Mouse (Mus musculus): ENCODE results near the gene Cdk6. TPM values are rescaled to one million over a fixed set of nuclear protein-coding genes. Genes with fewer than 3 reads are reported as not detected.

Cdk6 gene
- polyA plus RNA-seq, 1 experiment, result 9.7 TPM

DNA sequence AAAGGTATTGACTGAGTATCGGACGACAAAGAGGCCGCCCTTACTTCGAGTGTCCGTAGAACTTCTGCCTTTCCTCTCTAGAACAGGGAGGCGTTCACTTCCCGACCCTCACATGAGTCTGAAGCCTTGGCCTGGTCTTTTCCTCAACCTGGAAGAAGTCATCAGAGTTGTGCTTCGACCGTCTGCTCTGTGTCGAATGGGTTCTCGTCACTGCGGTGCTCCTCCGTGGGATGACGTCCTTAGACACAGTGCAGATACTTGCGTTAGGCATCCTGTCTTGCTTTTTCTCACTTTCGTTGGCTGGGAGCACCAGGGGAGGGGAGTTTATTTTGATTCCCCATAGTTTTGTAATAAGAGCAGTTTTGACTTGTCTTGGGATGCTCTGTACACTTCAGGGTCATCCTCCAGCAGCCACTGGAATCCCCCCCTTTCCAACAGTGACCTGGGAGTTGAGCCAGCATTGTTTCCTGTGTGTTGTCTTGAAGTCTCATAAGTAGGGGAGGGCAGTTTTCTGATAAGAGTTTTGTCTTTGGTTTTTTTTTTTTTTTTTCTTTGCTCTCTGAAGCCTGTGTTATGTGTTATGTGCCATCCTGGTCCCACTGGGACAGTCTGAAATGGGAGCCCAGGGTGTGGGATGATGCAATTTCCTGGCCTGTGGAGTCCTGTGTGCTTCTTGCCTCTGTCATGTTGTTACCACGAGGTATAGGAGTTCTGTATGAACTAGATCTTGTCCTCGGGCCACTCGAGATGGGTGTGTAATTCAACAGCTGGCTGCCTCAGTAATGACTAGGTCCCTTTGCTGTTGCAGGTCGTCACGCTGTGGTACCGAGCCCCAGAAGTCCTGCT lies 131.2 kb downstream of the Cdk6 start:
- Histone ChIP-seq H3K4me3 (ENCODE audit: extremely low read depth, insufficient read depth, insufficient read length) (no peak overlapping the region), H3K4me1 (ENCODE audit: control insufficient read depth, insufficient read depth, insufficient read length) (no peaks in the 10 kb centered on the region), H3K27ac (ENCODE audit: insufficient read depth, low read length) (no peak overlapping the region), H3K27me3 (ENCODE audit: control insufficient read depth, insufficient read depth, low read length) (no peaks in the 10 kb centered on the region), H3K36me3 (ENCODE audit: control insufficient read depth, insufficient read depth, low read length) (no peaks in the 10 kb centered on the region)
- WGBS, result 88% methylated on average over 22 of the region's 22 CpGs
- DNase-seq (ENCODE audit: low read depth in 1 of 2, low spot score in 2 of 2), result no peak
- TF ChIP-seq POLR2A (IDR thresholded peaks at IDR 0.05; ENCODE audit: low read depth, low read length), result no peak
- no peak for TF ChIP-seq CTCF (IDR thresholded peaks at IDR 0.05; ENCODE audit: extremely low read depth, insufficient read depth, insufficient read length, insufficient replicate concordance)

DNA sequence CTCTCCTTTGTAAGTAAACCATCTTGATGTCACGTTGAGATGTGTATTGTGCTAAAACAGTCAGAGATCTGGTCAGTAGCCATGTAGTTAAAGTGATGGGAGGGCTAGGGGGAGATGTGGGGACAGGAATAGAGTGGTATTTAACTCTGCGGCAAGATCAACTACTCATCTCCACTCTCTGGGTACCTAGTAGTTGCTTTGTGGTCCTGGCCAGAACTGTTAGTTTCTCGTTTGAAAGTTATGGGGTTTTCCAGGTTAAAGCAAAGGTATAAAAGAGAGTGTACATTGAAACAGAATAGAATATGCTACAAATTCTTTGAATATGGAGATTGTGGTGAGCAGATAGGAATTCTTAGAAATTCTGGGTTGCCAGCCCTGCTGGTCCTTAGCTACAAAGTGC lies 136.4 kb downstream of the Cdk6 start:
- WGBS, result 71% methylated on average over 3 of the region's 3 CpGs
- H3K27me3 ChIP-seq (ENCODE audit: control insufficient read depth, insufficient read depth, low read length), result no peaks in the 10 kb centered on the region
- H3K36me3 ChIP-seq (ENCODE audit: control insufficient read depth, insufficient read depth, low read length), result no peaks in the 10 kb centered on the region
- H3K27ac ChIP-seq (ENCODE audit: insufficient read depth, low read length), result no peak overlapping the region
- TF ChIP-seq CTCF (IDR thresholded peaks at IDR 0.05; ENCODE audit: extremely low read depth, insufficient read depth, insufficient read length, insufficient replicate concordance) (no peak), POLR2A (IDR thresholded peaks at IDR 0.05; ENCODE audit: low read depth, low read length) (no peak)
- H3K4me1 ChIP-seq (ENCODE audit: control insufficient read depth, insufficient read depth, insufficient read length), result no peaks in the 10 kb centered on the region
- no peak overlapping the region for H3K4me3 ChIP-seq (ENCODE audit: extremely low read depth, insufficient read depth, insufficient read length)
- no peak for DNase-seq (ENCODE audit: low read depth in 1 of 2, low spot score in 2 of 2)

DNA sequence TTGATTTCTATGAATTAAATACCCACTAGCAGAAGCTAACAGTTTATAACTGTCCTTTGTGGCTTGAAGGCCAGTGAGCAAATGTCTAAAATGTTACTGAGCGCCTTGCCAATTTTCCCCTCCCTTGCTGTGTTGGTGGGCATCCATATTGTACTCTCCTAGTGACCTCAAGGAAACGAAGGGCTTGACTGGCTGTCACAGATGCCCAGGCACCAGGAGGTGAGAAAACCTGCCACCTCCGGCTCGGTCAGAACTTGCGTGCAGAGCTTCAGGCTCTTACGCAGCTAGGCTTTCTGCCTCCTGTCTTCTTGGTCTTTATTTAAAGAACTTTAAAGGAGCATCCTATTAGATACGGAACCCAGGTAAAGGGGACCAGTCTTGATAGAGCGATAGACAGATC lies 136.9 kb downstream of the Cdk6 start:
- WGBS, result 91% methylated on average over 8 of the region's 8 CpGs
- no peaks in the 10 kb centered on the region for H3K36me3 ChIP-seq (ENCODE audit: control insufficient read depth, insufficient read depth, low read length)
- TF ChIP-seq POLR2A (IDR thresholded peaks at IDR 0.05; ENCODE audit: low read depth, low read length) (no peak), CTCF (IDR thresholded peaks at IDR 0.05; ENCODE audit: extremely low read depth, insufficient read depth, insufficient read length, insufficient replicate concordance) (no peak)
- H3K4me3 ChIP-seq (ENCODE audit: extremely low read depth, insufficient read depth, insufficient read length), result no peak overlapping the region
- H3K4me1 ChIP-seq (ENCODE audit: control insufficient read depth, insufficient read depth, insufficient read length), result no peaks in the 10 kb centered on the region
- no peak for DNase-seq (ENCODE audit: low read depth in 1 of 2, low spot score in 2 of 2)
- no peaks in the 10 kb centered on the region for H3K27me3 ChIP-seq (ENCODE audit: control insufficient read depth, insufficient read depth, low read length)
- H3K27ac ChIP-seq (ENCODE audit: insufficient read depth, low read length), result no peak overlapping the region

DNA sequence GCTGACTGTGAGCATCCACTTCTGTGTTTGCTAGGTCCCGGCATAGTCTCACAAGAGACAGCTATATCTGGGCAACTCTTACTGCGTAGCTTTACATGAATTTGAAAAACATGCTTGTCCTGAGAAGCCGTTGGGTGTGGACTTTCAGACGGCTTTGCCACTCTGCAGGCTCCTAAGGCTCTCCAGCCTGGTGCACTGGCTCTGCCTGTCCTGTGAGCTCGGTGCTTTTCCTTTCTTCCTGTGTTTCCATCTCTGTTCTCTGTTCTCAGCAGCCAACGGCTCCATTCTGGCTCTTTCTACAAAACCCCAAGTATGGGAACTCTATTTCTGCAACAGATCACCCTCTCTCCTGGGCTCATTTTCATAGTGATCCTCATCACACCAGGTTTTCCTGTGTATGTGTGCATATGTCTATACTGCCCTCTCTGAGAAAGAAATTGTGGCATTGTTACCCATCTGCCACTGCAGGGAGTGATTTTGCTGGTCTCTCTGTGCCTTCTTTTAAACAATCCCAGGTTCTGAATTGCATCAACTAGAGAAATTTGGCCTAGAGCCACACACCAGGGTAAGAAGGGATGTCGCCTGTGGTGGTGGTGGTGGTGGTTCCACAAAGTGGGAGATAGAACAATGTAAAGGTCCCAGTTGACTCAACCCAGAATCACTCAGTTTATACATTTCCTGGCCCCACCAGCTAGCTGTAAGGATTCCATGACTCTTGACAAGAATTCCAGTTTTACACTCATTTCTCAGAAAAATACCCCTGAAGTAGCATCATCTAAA lies 137.9 kb downstream of the Cdk6 start:
- no peaks in the 10 kb centered on the region for H3K27me3 ChIP-seq (ENCODE audit: control insufficient read depth, insufficient read depth, low read length)
- H3K4me3 ChIP-seq (ENCODE audit: extremely low read depth, insufficient read depth, insufficient read length), result no peak overlapping the region
- no peaks in the 10 kb centered on the region for H3K36me3 ChIP-seq (ENCODE audit: control insufficient read depth, insufficient read depth, low read length)
- no peak for DNase-seq (ENCODE audit: low read depth in 1 of 2, low spot score in 2 of 2)
- WGBS, result 91% methylated on average over 7 of the region's 7 CpGs
- H3K4me1 ChIP-seq (ENCODE audit: control insufficient read depth, insufficient read depth, insufficient read length), result no peaks in the 10 kb centered on the region
- TF ChIP-seq POLR2A (IDR thresholded peaks at IDR 0.05; ENCODE audit: low read depth, low read length) (no peak), CTCF (IDR thresholded peaks at IDR 0.05; ENCODE audit: extremely low read depth, insufficient read depth, insufficient read length, insufficient replicate concordance) (no peak)
- no peak overlapping the region for H3K27ac ChIP-seq (ENCODE audit: insufficient read depth, low read length)

DNA sequence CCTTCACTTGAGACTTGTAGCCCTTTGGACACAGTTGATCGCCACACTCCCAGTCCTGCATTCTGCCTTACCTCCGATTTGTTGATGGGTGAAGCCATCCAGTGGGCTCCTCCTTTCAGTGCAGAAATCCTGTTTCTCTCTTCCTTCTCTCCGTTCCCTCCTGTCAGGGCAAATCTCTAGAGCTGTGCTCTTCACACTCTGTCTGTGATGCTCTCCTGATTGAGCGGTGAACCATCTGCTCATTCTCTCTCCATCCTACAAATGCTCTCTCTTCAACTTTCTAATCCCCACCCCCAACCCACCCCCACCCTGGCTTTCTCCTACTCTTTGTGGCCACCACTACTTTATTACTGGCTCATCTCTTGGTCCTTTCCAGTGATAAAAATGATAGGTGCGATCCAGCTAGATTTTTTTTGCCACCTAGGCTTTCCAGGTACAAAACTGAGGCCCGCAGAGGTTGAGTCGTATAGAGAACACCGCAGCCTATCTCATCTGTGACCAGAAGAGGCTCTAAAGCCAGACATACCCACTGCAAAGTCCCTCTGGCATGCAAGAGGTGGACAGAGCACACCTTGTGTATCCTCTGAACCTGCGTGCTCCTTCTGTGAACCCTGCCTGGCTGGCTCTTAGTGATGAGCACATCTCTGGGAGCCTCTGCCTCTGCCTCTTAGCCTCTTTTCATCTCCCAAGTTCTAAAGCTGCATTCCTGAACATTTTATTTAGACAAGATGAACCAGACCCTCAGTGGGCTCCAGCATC lies 139.5 kb downstream of the Cdk6 start:
- Histone ChIP-seq H3K27me3 (ENCODE audit: control insufficient read depth, insufficient read depth, low read length) (no peaks in the 10 kb centered on the region), H3K27ac (ENCODE audit: insufficient read depth, low read length) (no peak overlapping the region), H3K4me3 (ENCODE audit: extremely low read depth, insufficient read depth, insufficient read length) (no peak overlapping the region), H3K36me3 (ENCODE audit: control insufficient read depth, insufficient read depth, low read length) (no peaks in the 10 kb centered on the region), H3K4me1 (ENCODE audit: control insufficient read depth, insufficient read depth, insufficient read length) (no peaks in the 10 kb centered on the region)
- TF ChIP-seq POLR2A (IDR thresholded peaks at IDR 0.05; ENCODE audit: low read depth, low read length) (no peak), CTCF (IDR thresholded peaks at IDR 0.05; ENCODE audit: extremely low read depth, insufficient read depth, insufficient read length, insufficient replicate concordance) (no peak)
- 93% methylated on average over 9 of the region's 9 CpGs for WGBS
- no peak for DNase-seq (ENCODE audit: low read depth in 1 of 2, low spot score in 2 of 2)

DNA sequence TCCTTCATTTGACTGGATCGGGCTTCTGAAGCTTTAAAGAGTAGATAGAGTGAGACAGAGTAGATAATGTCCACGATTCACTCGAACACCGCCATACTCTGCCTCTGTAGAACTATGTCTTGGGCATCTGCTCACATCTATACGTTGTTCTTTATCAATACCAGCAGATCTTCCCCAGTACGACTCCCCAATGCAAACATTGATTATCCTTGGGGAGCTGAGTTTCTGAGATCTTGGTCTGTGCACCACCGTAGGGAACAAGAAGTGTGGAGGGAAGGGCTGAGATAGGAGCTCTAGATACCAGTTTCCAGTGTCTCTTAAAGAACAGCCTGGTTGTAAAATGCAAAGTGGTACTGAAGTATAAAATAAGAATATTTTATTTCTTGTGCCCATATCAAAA lies 141.2 kb downstream of the Cdk6 start:
- no peak overlapping the region for H3K27ac ChIP-seq (ENCODE audit: insufficient read depth, low read length)
- H3K4me1 ChIP-seq (ENCODE audit: control insufficient read depth, insufficient read depth, insufficient read length), result no peaks in the 10 kb centered on the region
- H3K4me3 ChIP-seq (ENCODE audit: extremely low read depth, insufficient read depth, insufficient read length), result no peak overlapping the region
- DNase-seq (ENCODE audit: low read depth in 1 of 2, low spot score in 2 of 2), result no peak
- H3K27me3 ChIP-seq (ENCODE audit: control insufficient read depth, insufficient read depth, low read length), result no peaks in the 10 kb centered on the region
- 82% methylated on average over 7 of the region's 7 CpGs for WGBS
- H3K36me3 ChIP-seq (ENCODE audit: control insufficient read depth, insufficient read depth, low read length), result no peaks in the 10 kb centered on the region
- TF ChIP-seq CTCF (IDR thresholded peaks at IDR 0.05; ENCODE audit: extremely low read depth, insufficient read depth, insufficient read length, insufficient replicate concordance) (no peak), POLR2A (IDR thresholded peaks at IDR 0.05; ENCODE audit: low read depth, low read length) (no peak)

All from spleen, adult 2 months (tissue).